15 mouse cellular contexts compared by ENCODE assay signal in the genomic region with DNA sequence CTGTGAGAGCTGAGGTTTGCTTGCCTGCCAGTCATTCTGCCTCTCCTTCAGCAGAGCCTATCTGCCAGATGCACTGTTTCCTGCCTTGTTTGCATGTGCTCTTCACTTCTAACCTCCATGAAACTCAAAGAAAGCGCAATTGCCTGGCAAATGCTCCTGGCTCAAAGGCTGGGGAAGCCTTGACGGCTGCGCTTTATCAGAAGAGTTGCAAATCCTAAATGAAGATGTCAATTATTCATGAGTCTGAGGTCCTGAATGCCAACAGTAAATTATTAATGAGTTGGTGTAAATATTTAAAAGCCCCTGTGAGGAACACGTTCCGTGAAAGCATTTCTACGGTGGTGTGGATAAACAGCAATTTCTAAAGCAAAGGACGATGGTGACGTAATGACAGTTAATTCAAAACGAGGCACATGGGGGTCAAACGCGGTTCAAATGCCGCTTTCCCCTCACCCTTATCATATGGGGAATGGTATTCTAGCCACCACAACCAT.
A peak's percentile ranks its signal among the peaks of the same experiment; 100 is the strongest.
DNase-seq lines count a peak whose midpoint lies in the region; ATAC-seq and TF ChIP-seq lines count a peak whose summit lies in the region.
"Had no signal": no experiment of that assay in that cellular context is flagged by ENCODE, and none has a peak within 500 bp of the region (broad histone marks: within the 10 kb centered on the region; RNA-seq: fewer than 3 reads in every experiment).

No protein-coding gene starts in this region.

- H3K4me2 ChIP-seq in midbrain, embryonic 11.5 days: no peak overlapping the region
- 0 out of 2 replicates have a peak overlapping the region, but pooled peaks have one; percentile 5 for H3K4me2 ChIP-seq in midbrain, embryonic 15.5 days
- H3K4me2 ChIP-seq: liver, embryonic 12.5 days; stomach, embryonic 15.5 days had no signal

- intact Hi-C loops in gastrocnemius, adult 2 months (cut with DNase I): no loop called here

- H3K4me1 ChIP-seq in midbrain, embryonic 11.5 days (ENCODE audit: control insufficient read depth, insufficient read depth, low read length): no peaks in the 10 kb centered on the region
- 0 out of 2 replicates have a peak, but pooled peaks cover 4% of the 10 kb centered on the region for H3K4me1 ChIP-seq in midbrain, embryonic 10.5 days
- H3K4me1 ChIP-seq in midbrain, embryonic 15.5 days: 0 out of 2 replicates have a peak, but pooled peaks cover 7% of the 10 kb centered on the region
- H3K4me1 ChIP-seq: liver, embryonic 12.5 days; megakaryocyte, embryonic 14.5 days; stomach, embryonic 15.5 days had no signal

- H3K27ac ChIP-seq in midbrain, embryonic 11.5 days (ENCODE audit: low read depth, low read length): no peak overlapping the region; the same call in 1 of the 2 replicates
- H3K27ac ChIP-seq in midbrain, embryonic 10.5 days (replicated peaks): no peak overlapping the region
- no peak overlapping the region for H3K27ac ChIP-seq in midbrain, embryonic 15.5 days
- H3K27ac ChIP-seq in gastrocnemius, adult 2 months: no peak overlapping the region
- H3K27ac ChIP-seq: kidney, postnatal 0 days; liver, embryonic 12.5 days; stomach, embryonic 15.5 days had no signal

- ATAC-seq in midbrain, embryonic 11.5 days (ENCODE audit: low FRiP score): peak; percentile 33; the same call in 1 of the 2 replicates
- ATAC-seq in midbrain, embryonic 15.5 days (replicated peaks): peak; percentile 74
- ATAC-seq: liver, embryonic 12.5 days had no signal

- H3K9me3 ChIP-seq in midbrain, embryonic 11.5 days (ENCODE audit: control insufficient read depth, low read length): no peaks in the 10 kb centered on the region
- H3K9me3 ChIP-seq in midbrain, embryonic 10.5 days (replicated peaks): no peaks in the 10 kb centered on the region
- H3K9me3 ChIP-seq in midbrain, embryonic 15.5 days: no peaks in the 10 kb centered on the region
- H3K9me3 ChIP-seq: liver, embryonic 12.5 days; stomach, embryonic 15.5 days had no signal

- no peak overlapping the region for H3K4me3 ChIP-seq in midbrain, embryonic 11.5 days (ENCODE audit: low read depth, low read length)
- no peak overlapping the region for H3K4me3 ChIP-seq in midbrain, embryonic 10.5 days
- H3K4me3 ChIP-seq in midbrain, embryonic 15.5 days: no peak overlapping the region
- no peak overlapping the region for H3K4me3 ChIP-seq in gastrocnemius, adult 2 months
- H3K4me3 ChIP-seq: liver, embryonic 12.5 days; megakaryocyte, embryonic 14.5 days; stomach, embryonic 15.5 days had no signal

- 70% methylated on average over 12 of the region's 12 CpGs for WGBS in midbrain, embryonic 11.5 days
- WGBS in midbrain, embryonic 10.5 days: 74% methylated on average over 12 of the region's 12 CpGs
- WGBS in midbrain, embryonic 15.5 days: 27% methylated on average over 12 of the region's 12 CpGs

- TF ChIP-seq CTCF in gastrocnemius, adult 2 months (IDR thresholded peaks at IDR 0.05): no peak

- H3K9ac ChIP-seq in midbrain, embryonic 11.5 days (ENCODE audit: low read length): no peak overlapping the region
- H3K9ac ChIP-seq in midbrain, embryonic 15.5 days: no peak overlapping the region
- H3K9ac ChIP-seq: liver, embryonic 12.5 days; stomach, embryonic 15.5 days had no signal

- no peaks in the 10 kb centered on the region for H3K36me3 ChIP-seq in midbrain, embryonic 11.5 days (ENCODE audit: control insufficient read depth, insufficient read depth, low read length)
- H3K36me3 ChIP-seq in midbrain, embryonic 10.5 days: no peaks in the 10 kb centered on the region
- no peaks in the 10 kb centered on the region for H3K36me3 ChIP-seq in midbrain, embryonic 15.5 days (replicated peaks)
- H3K36me3 ChIP-seq: liver, embryonic 12.5 days; stomach, embryonic 15.5 days had no signal

- peak; percentile 20 for DNase-seq in embryo, embryonic 11 days
- DNase-seq in embryo, embryonic 10 days (ENCODE audit: low spot score): no peak
- DNase-seq in midbrain, embryonic 11.5 days (ENCODE audit: low spot score, missing footprints): no peak
- DNase-seq in midbrain, embryonic 10.5 days (ENCODE audit: low spot score): no peak
- DNase-seq in right cerebral cortex, postnatal 10 days (ENCODE audit: low spot score in 2 of 2): no peak
- DNase-seq in gastrocnemius, adult 2 months: no peak
- no peak for DNase-seq in MN1 (ENCODE audit: low spot score)
- DNase-seq: adrenal gland, postnatal 25 days; cerebellum, postnatal 14 days; heart, adult 18-20 months had no signal

- no peaks in the 10 kb centered on the region for H3K27me3 ChIP-seq in midbrain, embryonic 11.5 days (ENCODE audit: control insufficient read depth, insufficient read depth, low read length)
- no peaks in the 10 kb centered on the region for H3K27me3 ChIP-seq in midbrain, embryonic 10.5 days (ENCODE audit: low read depth, poor library complexity, severe bottlenecking)
- H3K27me3 ChIP-seq in midbrain, embryonic 15.5 days (replicated peaks): no peaks in the 10 kb centered on the region
- H3K27me3 ChIP-seq: liver, embryonic 12.5 days; megakaryocyte, embryonic 14.5 days; stomach, embryonic 15.5 days had no signal
